Mouse (Mus musculus) bone marrow, adult 2 months (tissue): Measurements from ENCODE around the gene Zfhx2.

ENCODE experiments used
- CTCF ChIP-seq: fragments of 200-500 bp; IDR thresholded peaks from 2 replicates; pipeline ENCODE4 v1.5.1; 2011; ENCODE audit warnings: low read length, control low read depth; ENCODE audit not compliant: control insufficient read depth, insufficient read depth
- POLR2A ChIP-seq: fragments of 200-500 bp; IDR thresholded peaks from 2 replicates; pipeline ENCODE4 v1.6.1; 2011; ENCODE audit warnings: low read depth, mild to moderate bottlenecking, control low read depth, low read length, borderline replicate concordance; ENCODE audit not compliant: control insufficient read depth

DNA sequence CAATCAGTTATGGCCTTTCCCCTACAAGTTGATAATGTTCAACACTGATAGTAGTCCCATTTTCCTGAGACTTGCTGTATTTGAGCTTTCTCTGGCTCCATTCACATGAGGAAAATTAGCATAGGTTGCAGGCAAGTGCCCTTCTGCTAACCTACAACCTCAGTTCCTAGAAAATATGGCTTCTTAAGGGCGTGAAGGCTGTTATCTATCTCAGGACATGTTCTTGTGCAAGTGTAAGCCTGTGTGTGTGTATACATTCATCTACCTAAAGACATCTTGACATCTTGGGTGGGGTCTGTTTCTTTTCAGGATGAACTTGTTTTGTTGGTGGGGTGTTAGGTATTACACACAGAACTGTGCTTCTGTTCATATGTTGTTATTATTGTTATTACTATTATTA, 33.1 kb downstream of the Zfhx2 start:
- no peak for TF ChIP-seq CTCF
- no peak for TF ChIP-seq POLR2A
